Mouse (Mus musculus) retina, embryonic 14.5 days (tissue): ENCODE measurements around the gene Mthfd1.

ENCODE experiments used
- DNase-seq: peaks from one replicate; pipeline ENCODE4 v3.0.0-alpha.2; 2015; ENCODE audit warnings: low spot score

Mthfd1 gene

DNA sequence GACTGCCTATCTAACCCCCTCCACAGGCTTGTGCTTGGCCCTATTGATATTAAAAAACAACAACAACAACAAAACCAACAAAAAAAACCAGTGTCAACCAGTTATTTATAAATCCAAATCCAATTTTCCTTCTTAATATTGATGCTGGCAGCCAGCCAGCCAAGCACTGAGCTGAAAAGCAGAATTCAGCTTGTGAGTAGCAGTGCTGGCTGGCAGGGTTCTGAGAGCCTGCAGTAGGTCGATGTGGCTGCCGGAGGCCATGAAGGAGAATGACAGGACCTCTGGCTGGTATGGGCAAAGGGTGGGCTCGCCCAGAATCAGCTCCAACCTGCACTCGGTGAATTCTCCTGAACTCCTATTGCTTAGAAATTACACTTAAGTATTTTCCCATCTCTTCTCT, 49.1 kb downstream of the Mthfd1 start:
- no peak for DNase-seq

DNA sequence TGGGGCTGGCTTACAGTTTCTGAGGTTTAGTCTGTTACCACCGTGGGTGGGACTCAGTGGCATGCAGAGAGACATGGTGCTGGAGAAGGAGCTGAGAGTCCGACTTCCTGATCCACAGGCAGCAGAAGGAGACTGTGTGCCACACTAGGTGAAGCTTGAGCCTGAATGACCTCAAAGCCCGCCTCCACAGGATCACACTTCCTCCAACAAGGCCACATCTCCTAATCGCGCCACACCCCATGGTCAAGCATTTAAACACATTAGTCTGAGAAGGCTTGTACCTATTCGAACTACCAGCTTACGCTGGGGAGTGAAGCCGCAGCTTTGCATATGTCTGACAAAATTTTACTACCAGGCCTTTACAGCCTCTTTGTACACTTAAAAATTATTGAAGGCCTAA, 50.0 kb downstream of the Mthfd1 start:
- DNase-seq = no peak

DNA sequence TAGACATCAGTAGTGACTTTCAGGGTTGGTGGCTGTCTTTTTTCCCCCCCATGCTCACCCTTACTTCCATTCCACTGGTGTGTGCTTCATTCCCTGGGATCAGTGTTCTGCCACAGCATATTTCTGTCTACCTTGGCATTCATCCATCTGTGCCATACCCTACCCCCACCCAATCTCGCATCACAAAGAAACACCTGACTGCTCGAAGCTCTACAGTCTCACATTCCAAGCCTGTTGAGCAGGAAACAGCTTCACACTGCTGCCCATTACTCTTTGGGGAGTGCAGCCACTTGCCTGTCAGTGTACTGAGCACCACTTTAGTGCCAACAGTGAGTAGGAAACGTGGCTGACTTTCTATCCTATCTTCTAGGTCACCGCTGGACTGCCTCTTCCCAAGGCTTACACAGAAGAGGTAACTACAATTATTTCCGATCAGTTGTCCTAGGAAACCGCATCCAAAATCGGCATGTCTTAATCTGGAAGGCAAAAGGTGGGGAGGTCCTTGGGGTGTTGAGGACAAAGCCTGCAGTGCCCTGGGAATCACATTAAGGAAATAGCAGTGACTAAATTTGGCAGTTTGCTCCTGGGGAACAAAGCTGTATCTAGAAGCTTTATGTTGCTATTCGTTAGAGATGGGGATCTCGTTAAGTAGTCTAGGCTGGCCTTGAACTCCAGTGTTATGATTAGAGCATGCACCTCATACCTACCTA, 51.9 kb downstream of the Mthfd1 start:
- DNase-seq = no peak

DNA sequence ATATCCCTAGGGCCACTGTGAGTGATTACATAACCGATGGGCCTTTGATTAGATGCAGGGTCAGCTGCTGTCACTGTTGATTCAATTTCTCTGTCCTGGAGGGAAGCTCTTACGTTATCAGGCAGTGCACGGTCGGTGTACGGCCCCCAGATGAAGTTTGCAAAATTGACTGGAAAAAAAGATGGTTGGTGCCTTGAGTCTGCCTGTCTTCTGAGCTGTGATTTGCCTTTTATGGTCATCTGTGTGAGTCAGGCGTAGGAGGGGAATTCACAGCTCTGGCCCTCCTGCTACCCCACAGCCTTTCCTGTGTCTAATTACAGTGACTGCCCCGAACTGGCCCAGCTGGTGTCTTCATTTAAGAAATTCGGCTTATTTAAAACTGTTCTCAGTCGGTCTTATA, 52.9 kb downstream of the Mthfd1 start:
- no peak for DNase-seq

DNA sequence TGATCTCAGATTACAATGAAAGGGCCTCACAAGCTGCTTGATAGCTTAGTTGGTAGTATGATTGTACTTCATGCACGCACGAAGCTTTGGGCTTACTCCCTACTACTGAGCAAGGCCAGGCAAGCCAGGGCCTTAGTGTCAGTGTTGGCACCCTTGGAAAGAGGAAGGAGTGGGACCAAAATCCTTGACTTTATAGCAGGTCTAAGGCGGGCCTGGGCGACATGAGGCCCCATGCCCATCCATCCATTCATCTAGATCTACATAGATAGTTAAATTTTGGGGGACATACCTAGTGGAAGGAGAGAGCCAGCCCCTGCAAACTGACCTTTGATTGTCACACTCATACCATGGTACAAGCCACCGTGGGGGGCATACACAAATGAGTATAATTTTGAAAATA, 53.3 kb downstream of the Mthfd1 start:
- no peak for DNase-seq

DNA sequence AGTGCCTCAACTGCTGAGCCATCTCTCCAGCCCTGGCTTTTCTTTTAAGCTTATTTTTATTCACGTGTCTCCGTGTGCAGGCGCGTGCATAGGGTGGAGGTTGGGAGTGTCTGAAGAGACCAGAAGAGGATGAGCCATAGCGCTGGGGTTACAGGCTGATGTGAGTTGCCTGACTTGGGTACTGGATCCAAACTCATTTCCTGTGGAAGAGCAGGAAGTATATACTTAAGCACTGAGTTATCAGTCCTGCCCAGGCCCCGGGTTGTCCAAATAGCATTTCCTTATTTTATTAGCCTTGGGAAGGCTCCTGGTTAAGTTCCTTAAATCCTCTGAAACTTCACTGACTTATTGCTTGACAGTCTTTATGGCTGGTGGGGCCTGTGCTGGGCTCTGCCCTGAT, 54.9 kb downstream of the Mthfd1 start:
- DNase-seq = no peak

DNA sequence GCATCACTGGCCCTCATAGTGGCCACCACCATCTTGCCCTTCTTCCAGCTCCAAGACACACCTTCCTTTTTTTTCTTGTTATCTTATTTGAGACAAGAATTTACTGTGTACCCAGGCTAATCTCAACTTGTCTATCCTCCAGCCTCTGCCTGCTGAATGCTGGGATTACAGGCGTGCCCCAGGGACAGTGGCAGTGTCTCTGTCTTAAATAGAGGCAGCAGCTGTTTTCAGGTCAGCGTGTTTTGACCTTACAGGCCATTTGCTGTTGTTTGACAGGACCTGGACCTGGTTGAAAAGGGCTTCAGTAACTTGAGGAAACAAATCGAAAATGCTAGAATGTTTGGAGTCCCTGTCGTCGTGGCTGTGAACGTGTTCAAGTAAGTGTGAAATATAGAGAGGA, 55.5 kb downstream of the Mthfd1 start:
- no peak for DNase-seq

DNA sequence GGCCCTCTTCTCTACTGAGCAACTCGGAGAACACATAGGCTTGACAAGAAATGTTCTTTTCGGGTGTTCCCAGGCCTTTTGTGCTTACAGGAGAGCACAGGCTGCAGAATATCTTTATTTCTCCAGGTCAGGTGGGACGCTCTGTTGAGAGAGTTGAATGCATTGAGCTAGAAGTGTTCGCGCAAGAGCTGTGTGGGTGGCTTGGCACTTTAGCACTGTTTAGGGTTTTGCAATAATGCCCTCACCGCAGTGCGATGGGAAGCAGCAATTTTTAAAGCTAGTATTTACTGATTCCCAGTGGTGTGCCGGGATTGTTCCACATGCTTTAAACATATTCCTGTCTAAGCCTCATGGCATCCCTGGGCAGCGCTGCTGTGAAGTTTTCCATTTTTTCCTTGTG, 56.1 kb downstream of the Mthfd1 start:
- DNase-seq = no peak

DNA sequence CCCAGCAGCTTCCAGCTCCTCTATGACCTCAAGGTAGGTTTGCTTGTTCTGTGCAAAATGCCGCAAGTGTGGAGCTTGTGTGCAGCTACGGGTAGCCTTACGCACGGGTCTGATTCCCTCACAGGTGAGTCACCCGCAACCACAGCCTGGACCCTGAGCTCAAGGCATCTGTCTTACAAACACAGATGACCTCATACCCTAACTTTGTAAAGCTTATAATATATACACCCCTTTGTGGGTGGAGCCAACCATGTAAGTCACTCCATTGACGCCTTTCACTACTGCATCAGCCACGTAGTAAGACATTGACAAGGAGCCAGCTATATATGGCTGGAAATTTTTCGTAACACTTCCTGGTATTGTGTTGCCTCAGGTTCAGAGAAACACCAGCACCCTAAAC, 56.9 kb downstream of the Mthfd1 start:
- DNase-seq = no peak

DNA sequence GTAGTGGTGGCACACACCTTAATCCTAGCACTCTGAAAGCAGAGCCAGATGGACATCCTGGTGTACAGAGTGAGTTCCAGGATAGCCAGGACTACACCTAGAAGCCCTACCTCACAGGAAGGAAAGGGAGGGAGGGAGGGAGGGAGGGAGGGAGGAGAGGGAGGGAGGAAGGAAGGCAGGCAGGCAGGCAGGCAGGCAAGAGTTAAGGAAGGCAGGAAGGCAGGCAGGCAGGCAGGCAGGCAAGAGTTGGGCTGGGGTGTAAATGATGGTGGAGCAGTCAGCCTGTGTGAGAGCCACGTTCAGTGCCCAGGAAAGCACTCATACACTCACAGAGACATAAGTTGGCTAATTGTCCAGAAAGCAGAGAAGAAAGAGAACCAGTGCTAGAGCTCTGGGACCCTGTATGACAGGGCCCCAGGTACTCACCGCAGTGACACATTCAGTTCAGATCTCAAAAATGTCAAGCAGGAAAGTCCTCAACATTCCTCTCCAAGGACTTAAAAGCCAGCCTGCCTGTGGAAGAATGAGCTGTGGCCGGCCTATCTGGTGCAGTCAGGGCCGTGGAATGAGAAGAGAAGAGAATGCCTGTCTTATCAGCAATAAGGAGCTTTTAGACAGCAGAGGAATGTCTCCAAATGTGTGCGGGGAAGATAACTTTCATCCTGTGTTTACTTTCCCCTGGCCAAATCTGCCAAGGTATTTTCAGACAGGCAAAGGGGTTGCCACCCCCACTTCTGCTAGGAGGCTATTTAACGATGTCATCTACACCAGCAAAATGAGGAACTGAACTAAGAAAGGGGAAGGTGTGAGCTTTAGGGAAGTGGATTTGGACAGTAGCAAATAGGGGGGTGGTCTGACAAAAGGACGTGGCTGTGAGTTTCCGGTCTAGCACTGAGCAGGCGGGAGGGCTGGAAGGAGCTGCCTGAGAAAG, 63.4 kb downstream of the Mthfd1 start:
- no peak for DNase-seq

DNA sequence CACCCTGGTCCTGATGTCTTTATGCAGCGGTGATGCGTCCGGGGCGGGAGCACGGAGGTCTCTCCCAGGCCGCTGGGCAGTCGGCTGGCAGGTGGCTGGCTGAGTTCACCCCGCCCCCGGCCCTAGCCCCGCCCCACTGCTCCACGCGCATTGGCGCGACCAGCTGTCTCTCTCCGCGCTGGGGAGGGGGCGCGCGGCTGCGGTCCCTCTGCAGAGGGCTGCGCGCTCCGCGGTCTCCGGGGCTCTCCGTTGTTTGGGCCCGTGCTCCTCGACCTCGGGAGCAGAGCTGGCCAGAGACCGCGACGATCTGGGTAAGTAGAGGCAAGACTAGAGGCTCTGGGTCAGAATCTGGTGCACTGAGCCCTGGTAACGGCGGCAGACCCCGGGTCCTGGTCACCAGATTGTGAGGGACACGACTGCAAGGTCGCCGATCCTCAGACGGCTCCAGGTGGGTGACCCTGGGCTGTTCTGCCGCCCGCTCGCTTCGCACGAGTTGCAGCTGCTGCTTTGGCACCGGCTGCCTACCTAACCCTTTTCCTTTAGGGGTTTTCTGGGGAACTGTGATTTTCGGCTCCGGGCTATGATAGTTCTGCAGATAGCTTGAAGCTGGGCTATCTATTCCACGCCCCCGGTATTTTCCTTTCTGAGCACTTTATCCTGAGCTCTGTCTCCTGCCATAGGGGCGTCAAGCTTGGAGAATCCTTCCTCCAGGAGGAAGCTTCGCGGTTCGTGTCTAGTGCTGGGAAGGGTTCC, 69.8 kb downstream of the Mthfd1 start, which contains the start of gene Akap5:
Gene Akap5, plus strand, starts transcription at position 213 of the 753 bp plus-strand sequence.
- DNase-seq = peak; percentile 85

DNA sequence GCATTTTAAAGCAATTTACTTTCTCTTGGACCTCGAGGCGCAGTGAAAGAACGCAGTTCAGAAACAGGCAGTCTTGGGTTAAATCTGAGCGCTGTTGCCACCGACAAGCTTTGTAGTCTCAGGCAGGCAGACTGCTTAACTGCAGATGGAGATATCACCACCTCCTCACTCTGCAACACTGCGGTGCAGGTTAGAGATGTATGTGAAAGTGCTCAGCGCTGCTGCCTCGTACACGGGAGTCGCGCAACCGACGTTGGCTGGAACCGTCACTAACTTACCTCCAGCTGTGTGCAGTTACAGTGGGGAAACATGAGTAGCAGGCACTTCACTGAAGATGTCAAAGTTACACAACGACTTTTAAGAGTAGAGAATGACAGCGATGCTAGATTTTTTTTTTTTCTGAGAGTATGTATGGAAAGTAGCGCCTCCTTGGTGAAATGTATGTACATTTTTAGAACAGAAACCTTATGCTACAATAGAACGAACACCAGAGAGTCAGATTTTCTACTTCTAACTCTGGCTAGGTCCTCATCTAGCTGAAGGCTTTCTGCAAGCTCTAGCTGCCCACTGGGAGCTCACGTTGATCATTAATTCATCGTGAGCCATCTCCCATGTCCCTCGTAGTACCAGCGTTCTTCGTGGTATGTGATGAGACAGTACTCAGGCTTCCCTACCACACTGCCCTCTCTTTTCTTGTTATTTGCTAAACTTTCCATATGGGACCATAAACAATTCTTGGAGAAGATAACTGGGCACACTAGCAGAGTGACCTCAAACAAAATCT, 71.5 kb downstream of the Mthfd1 start:
- DNase-seq = no peak

DNA sequence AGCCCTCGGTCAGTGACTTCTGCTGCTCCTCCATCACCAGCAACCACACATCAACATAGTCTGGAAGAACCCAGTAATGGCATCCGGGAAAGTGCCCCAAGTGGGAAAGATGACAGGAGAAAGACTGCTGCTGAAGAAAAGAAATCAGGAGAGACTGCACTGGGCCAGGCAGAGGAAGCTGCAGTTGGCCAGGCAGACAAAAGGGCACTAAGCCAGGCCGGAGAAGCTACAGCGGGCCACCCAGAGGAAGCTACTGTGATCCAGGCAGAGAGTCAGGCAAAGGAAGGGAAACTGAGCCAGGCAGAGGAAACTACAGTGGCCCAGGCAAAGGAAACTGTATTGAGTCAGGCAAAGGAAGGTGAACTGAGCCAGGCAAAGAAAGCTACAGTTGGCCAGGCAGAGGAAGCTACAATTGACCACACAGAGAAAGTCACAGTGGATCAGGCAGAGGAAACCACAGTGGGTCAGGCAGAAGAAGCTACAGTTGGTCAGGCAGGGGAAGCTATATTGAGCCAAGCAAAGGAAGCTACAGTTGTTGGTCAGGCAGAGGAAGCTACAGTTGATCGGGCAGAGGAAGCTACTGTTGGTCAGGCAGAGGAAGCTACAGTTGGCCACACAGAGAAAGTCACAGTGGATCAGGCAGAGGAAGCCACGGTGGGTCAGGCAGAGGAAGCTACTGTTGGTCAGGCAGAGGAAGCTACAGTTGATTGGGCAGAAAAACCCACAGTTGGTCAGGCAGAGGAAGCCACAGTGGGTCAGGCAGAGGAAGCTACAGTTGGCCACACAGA, 73.7 kb downstream of the Mthfd1 start:
- DNase-seq = no peak

DNA sequence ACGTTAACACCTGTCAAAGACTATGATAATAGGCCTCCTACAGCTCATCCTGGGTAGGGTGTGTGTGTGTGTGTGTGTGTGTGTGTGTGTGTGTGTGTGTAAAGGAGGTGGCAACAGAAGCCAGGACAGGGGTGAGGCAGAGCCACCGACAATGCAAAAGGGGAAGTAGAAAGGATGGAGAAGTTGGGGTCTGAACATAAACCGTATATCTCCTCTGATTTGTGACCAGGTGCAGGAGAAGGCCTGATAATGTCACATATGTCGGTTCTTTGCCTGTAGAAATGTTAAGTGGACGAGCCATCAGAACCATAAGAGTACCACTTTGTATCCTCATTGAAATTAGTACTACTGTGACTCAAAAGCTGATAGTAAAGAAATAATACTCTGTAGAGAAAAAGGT, 78.6 kb downstream of the Mthfd1 start:
- no peak for DNase-seq

DNA sequence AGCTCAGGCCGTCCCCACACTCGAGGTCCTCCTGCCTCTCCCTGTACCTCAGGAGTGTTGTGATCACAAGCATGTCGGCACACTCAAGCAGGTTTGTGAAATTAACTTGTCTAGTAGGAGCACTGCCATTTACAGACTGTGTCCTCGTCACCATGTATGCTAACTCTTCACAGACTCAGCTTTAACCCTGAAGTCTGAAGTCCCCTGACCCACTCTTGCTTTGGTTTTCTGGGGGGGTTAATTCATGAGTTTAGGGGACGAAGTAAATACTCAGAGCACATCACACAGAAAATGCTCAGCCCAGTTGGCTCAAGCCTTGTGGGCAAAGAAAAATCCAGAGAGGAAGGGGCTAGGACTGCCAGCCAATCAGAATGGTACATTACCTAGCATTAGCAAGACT, 80.5 kb downstream of the Mthfd1 start:
- DNase-seq = no peak

DNA sequence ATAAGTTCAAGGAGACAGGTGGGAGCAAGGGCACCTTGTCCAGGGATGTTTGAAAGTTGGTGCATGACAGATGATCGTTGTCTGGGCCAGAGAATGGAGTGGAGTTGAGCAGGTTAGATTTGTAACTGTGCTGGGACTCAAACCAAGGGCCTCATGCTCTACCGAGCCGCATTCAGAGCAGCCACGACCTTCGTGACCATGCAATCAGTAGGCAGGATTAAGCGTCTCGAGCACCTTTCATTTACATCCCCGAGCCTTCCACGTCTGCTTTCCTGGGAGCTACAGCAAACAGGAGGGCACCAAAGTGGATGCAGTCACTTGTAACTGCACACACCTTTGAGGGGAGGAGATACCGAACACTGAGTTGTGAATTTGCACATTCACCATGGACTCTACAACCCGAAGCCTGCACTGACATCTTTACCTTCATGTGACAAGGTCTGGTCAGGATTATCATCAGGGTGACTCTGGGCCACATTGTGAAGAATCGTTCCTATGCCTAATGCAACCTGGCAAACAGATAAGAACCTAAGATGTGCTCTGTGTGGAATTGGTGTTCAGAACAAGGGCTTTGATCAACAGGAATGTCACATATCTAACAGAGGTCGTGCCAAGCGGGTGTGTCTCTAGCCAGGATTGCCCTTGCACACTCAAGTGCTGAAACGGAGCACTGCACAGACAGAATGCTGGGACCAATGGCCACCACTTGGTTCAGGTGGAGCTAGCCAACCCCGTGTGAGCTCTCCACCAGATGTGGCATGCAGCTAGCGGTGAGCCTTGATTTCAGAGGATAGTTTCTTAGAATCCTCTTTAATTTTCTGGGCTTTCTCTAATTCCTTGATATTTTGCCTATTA, 81.2 kb downstream of the Mthfd1 start:
- no peak for DNase-seq

DNA sequence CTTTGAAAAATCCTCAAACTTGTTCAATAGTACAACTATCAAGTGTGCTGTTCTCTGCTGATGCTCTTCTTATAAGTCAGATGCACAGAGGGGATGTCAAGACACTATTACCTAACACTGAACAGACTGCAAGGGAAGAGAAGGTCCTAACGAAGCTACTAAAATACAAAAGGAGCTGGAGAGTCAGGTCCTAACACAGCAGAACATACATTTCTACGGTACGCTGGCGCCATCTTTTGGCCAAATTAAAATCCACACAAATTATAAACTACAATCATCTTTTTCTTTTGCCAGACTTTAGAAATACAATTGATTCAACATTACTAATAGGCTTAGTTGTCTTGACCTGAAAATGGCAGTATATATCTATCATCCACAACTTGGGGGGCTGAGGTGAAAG, 86.0 kb downstream of the Mthfd1 start:
- peak; percentile 84 for DNase-seq

DNA sequence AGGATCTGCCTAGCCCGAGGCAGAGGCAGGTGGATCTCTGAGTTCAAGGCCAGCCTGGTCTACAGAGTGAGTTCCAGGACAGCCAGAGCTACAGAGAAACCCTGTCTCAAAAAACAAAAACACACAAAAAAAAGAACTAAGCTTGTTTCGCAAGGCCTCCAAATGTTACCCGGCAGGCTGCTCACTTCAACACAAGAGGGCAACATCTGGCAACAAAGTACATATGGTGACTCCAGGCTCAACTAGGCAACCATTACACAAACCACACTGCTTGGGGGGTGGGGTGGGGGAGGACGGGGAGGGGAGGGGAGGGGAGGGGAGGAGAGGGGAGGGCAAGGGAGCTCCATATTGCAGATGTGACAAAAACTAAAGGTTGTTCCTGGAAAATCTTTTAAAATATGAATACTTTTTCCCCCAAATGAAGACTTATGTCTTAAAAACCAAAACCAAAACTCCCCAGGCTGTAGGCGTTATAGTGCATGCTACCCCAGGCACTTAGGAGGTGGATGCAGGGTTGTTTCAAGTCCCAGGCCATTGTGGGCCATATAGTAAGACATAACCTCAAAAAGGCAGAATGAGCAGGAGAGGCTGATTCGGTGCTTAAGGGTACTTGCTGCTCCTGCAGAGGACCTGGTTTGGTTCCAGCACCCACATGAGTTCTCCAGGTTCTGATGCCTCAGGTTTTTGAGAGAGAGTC, 90.8 kb downstream of the Mthfd1 start:
- no peak for DNase-seq

DNA sequence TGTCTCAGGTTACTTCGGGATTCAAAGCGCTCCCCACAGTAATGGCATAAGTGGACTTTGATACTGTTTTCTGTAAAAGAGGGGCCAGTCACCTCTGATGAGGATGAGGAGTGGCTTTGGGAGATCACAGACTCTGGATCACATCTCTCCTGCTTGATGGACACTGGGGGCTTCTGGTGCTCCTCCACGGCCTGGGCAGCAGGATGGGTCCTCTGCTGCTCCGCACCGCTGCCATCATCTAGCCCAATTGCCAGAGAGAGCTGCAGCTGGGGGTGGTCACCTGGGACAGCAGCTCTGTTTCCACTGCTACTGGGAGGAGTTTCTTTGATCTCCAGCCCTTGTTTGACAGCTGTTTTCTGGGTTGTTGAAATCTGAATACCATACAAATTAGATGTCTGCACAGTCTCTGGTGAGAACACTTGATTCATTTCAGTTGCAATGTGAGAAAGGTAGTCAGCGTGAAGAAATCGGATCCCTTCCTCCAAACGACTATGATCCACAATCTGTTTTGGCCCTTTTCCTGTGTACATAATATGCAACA, 94.7 kb downstream of the Mthfd1 start:
- no peak for DNase-seq
